Mouse (Mus musculus): Measurements from ENCODE around the gene Btnl10. TPM values are rescaled to one million over a fixed set of nuclear protein-coding genes. Genes with fewer than 3 reads are reported as not detected.

The Btnl10 gene
- polyA plus RNA-seq (2015; fragmentation: Nextera tagmentation; extraction: Ambion mirVana) = 0.16 and 0.40 TPM in 2 replicates

DNA sequence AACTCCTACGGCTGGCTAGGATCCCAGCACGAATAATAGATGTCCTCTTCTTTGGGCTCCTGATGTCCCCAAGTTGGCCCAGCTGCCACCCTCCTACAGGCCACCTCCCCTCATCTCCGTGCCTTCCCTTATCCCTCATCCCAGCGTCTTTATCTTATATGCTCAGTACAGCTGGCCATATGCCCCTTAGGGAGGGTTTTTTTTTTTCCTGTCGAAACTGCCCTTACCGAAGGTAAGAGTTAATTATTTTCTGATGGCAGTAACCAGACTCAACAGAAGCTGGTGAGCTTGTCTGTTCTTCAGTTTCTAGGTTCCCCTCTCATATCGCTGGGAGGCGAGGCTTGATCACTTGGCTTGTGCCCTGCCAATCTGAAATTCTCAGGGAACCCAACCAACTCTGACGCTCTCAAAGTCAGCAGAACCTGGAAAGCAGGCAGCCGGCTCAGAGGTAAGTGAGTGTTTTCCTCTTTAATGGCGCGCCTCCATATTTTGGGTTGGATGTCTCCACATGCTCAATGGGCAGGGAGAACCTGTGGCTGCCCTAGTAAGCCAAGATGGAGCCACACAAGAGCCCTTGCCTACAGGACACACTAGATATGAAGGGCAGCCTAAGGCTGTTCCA lies at the start of gene Btnl10:
Btnl10 (plus strand) TSS at position 164 of the 622 bp plus-strand sequence.
- Histone ChIP-seq H3K4me3 (ENCODE audit: low read length) (no peak within 1 kb of the TSS), H3K36me3 (ENCODE audit: control insufficient read depth, insufficient read depth, low read length) (no peaks in the 10 kb centered on the region), H3K9me3 (ENCODE audit: control insufficient read depth, low read length) (no peaks in the 10 kb centered on the region), H3K27ac (ENCODE audit: low read length) (no peak within 1 kb of the TSS), H3K4me2 (ENCODE audit: low read depth, low read length) (no peak within 1 kb of the TSS), H3K4me1 (ENCODE audit: control insufficient read depth, insufficient read depth, low read length) (0 out of 2 replicates have a peak, but pooled peaks cover 3% of the 10 kb centered on the region), H3K27me3 (replicated peaks; ENCODE audit: control insufficient read depth, insufficient read depth, low read length) (no peaks in the 10 kb centered on the region), H3K9ac (ENCODE audit: low read depth, low read length) (no peak within 1 kb of the TSS)
- 81% methylated on average over 12 of the region's 12 CpGs for WGBS
- ATAC-seq = no peak

DNA sequence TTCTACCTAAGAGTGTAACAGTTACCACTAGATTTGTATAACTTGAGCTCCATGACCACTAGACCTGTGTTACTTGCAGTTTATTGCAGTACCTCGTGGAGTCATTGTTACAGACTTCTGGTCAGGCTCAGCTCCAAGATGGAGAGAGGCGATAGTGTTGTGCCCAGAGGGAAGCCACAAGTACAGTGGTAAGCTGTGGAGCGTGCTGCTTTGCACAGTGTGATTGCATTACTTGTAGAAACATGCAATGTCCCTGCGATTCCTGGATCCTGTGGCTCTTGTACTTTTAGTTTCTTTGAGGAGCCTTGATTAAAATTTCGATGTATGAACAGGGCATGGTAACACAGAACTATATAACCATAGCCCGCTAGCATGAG lies 49.8 kb upstream of the Btnl10 start:
- Histone ChIP-seq H3K4me3 (ENCODE audit: low read length) (peak overlapping the region; percentile 69), H3K9ac (ENCODE audit: low read depth, low read length) (peak overlapping the region; percentile 83), H3K4me2 (ENCODE audit: low read depth, low read length) (peak overlapping the region; percentile 53), H3K9me3 (ENCODE audit: control insufficient read depth, low read length) (no peaks in the 10 kb centered on the region), H3K27ac (ENCODE audit: low read length) (0 out of 2 replicates have a peak overlapping the region, but pooled peaks have one; percentile 21), H3K36me3 (ENCODE audit: control insufficient read depth, insufficient read depth, low read length) (no peaks in the 10 kb centered on the region), H3K27me3 (replicated peaks; ENCODE audit: control insufficient read depth, insufficient read depth, low read length) (no peaks in the 10 kb centered on the region), H3K4me1 (ENCODE audit: control insufficient read depth, insufficient read depth, low read length) (0 out of 2 replicates have a peak, but pooled peaks cover 8% of the 10 kb centered on the region)
- 73% methylated on average over 6 of the region's 6 CpGs for WGBS
- ATAC-seq = 0 out of 2 replicates have a peak, but pooled peaks have one; percentile 12

DNA sequence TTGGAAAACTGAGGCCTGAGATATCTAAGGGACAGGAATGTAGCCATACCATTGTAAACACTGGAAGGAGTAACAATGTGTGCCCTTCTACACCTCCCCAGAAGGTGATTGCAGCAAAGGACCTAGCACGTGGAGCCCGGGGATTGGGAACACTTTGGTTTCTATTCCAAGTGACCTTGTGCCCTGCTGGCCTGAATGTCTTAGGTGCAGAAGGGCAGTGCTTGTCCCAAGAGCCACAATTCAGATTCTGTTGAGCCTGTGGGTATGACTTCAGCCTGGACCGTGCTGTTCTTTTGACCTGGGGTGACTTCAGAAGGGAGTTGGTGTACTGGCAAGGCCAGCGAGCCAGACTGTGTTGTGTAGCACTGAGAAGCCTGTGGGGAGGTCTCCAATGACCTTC lies 46.7 kb upstream of the Btnl10 start:
- no peak overlapping the region for H3K9ac ChIP-seq (ENCODE audit: low read depth, low read length)
- H3K4me3 ChIP-seq (ENCODE audit: low read length) = no peak overlapping the region
- 0 out of 2 replicates have a peak, but pooled peaks cover 8% of the 10 kb centered on the region for H3K4me1 ChIP-seq (ENCODE audit: control insufficient read depth, insufficient read depth, low read length)
- no peaks in the 10 kb centered on the region for H3K27me3 ChIP-seq (replicated peaks; ENCODE audit: control insufficient read depth, insufficient read depth, low read length)
- 0 out of 2 replicates have a peak, but pooled peaks cover 2% of the 10 kb centered on the region for H3K36me3 ChIP-seq (ENCODE audit: control insufficient read depth, insufficient read depth, low read length)
- ATAC-seq = no peak
- no peaks in the 10 kb centered on the region for H3K9me3 ChIP-seq (ENCODE audit: control insufficient read depth, low read length)
- WGBS = 81% methylated on average over 4 of the region's 4 CpGs
- H3K4me2 ChIP-seq (ENCODE audit: low read depth, low read length) = no peak overlapping the region
- no peak overlapping the region for H3K27ac ChIP-seq (ENCODE audit: low read length)

DNA sequence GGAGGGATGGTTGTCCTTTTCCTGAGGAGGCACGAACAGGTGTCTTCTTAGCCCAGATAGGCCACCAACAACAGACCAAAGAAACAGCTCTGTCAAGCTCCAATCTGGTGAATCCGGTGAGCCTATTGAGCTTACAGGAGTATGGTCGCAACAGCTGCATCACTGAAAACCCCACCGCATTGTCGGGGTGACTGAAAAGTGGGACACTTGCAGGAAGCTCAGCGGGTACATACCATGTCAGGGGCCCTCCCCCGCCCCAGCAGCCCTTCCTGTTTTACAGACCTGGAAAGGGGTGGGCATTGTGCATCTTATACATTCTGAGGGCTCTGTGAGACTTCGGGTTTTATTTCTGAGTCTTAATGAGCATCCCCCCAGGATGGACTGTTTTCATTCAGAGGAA lies 34.0 kb upstream of the Btnl10 start:
- Histone ChIP-seq H3K4me3 (ENCODE audit: low read length) (no peak overlapping the region), H3K27ac (ENCODE audit: low read length) (no peak overlapping the region), H3K27me3 (replicated peaks; ENCODE audit: control insufficient read depth, insufficient read depth, low read length) (no peaks in the 10 kb centered on the region), H3K4me2 (ENCODE audit: low read depth, low read length) (no peak overlapping the region), H3K9me3 (ENCODE audit: control insufficient read depth, low read length) (no peaks in the 10 kb centered on the region), H3K9ac (ENCODE audit: low read depth, low read length) (no peak overlapping the region), H3K36me3 (ENCODE audit: control insufficient read depth, insufficient read depth, low read length) (peaks cover 11% of the 10 kb centered on the region), H3K4me1 (ENCODE audit: control insufficient read depth, insufficient read depth, low read length) (no peaks in the 10 kb centered on the region)
- no peak for ATAC-seq
- WGBS = 84% methylated on average over 8 of the region's 8 CpGs

DNA sequence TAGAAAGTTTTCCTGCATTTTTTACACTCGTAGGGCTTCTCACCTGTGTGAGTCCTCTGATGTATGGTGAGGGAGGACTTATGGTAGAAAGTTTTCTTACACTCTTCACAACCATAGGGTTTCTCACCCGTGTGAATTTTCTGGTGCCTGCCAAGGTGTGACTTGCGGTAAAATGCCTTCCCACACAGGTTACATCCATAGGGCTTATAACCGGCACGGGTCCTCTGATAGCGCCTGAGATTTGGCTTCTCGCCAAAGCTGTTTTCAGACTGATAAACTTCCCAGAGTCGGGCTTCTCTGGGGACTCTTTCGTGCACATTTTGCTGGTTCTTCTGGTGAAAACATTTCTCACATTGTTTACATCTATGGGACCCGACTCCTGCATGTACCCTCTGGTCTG lies 27.2 kb upstream of the Btnl10 start:
- no peaks in the 10 kb centered on the region for H3K9me3 ChIP-seq (ENCODE audit: control insufficient read depth, low read length)
- ATAC-seq = no peak
- no peak overlapping the region for H3K27ac ChIP-seq (ENCODE audit: low read length)
- WGBS = 85% methylated on average over 10 of the region's 10 CpGs
- H3K4me2 ChIP-seq (ENCODE audit: low read depth, low read length) = no peak overlapping the region
- H3K27me3 ChIP-seq (replicated peaks; ENCODE audit: control insufficient read depth, insufficient read depth, low read length) = no peaks in the 10 kb centered on the region
- no peak overlapping the region for H3K9ac ChIP-seq (ENCODE audit: low read depth, low read length)
- H3K4me3 ChIP-seq (ENCODE audit: low read length) = no peak overlapping the region
- H3K4me1 ChIP-seq (ENCODE audit: control insufficient read depth, insufficient read depth, low read length) = no peaks in the 10 kb centered on the region
- peaks cover 18% of the 10 kb centered on the region for H3K36me3 ChIP-seq (ENCODE audit: control insufficient read depth, insufficient read depth, low read length)

DNA sequence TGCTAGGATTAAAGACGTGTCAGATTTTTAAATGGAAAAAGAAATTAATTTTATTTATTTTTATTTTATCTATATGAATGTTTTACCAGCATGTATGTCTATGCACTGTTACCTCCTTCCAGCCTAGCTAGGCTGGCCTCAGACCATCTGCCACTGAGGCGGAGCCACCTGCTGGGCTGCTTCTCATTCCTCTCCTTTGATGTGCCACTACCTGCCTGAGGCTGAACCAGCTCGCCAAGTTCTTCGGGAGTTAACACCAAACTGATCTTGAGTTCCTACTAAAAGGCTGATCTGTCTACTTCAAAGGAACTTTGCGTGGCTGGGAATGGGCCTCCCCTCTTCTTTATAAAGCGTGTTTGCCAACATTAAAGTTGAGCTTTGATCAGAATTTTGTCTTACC lies 23.3 kb upstream of the Btnl10 start:
- Histone ChIP-seq H3K4me2 (ENCODE audit: low read depth, low read length) (no peak overlapping the region), H3K36me3 (ENCODE audit: control insufficient read depth, insufficient read depth, low read length) (peaks cover 19% of the 10 kb centered on the region), H3K27me3 (replicated peaks; ENCODE audit: control insufficient read depth, insufficient read depth, low read length) (no peaks in the 10 kb centered on the region), H3K9me3 (ENCODE audit: control insufficient read depth, low read length) (no peaks in the 10 kb centered on the region), H3K4me3 (ENCODE audit: low read length) (no peak overlapping the region), H3K4me1 (ENCODE audit: control insufficient read depth, insufficient read depth, low read length) (no peaks in the 10 kb centered on the region), H3K27ac (ENCODE audit: low read length) (no peak overlapping the region), H3K9ac (ENCODE audit: low read depth, low read length) (no peak overlapping the region)
- 73% methylated on average over 6 of the region's 6 CpGs for WGBS
- no peak for ATAC-seq

DNA sequence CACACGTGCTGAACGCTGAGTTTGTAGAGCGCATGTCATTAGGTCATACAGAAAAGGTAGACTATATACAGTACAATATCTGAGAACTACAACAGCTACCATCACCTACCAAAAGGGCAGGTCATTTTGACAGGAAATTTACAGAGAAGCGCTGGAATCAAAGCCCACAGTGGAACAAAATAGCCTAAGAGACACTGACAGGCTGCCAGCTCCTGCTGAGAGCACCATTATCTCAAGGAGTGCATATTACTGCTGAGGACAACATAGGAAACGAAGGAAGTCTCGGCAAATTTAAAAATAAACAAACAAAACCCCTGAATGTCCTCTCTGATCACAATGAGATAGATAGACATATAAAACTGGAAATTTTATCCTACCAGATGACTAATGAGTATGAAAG lies 20.2 kb upstream of the Btnl10 start:
- Histone ChIP-seq H3K4me2 (ENCODE audit: low read depth, low read length) (no peak overlapping the region), H3K27ac (ENCODE audit: low read length) (no peak overlapping the region), H3K9ac (ENCODE audit: low read depth, low read length) (no peak overlapping the region), H3K4me1 (ENCODE audit: control insufficient read depth, insufficient read depth, low read length) (no peaks in the 10 kb centered on the region), H3K9me3 (ENCODE audit: control insufficient read depth, low read length) (no peaks in the 10 kb centered on the region), H3K36me3 (ENCODE audit: control insufficient read depth, insufficient read depth, low read length) (peaks cover 13% of the 10 kb centered on the region), H3K27me3 (replicated peaks; ENCODE audit: control insufficient read depth, insufficient read depth, low read length) (no peaks in the 10 kb centered on the region), H3K4me3 (ENCODE audit: low read length) (no peak overlapping the region)
- 85% methylated on average over 6 of the region's 6 CpGs for WGBS
- no peak for ATAC-seq

DNA sequence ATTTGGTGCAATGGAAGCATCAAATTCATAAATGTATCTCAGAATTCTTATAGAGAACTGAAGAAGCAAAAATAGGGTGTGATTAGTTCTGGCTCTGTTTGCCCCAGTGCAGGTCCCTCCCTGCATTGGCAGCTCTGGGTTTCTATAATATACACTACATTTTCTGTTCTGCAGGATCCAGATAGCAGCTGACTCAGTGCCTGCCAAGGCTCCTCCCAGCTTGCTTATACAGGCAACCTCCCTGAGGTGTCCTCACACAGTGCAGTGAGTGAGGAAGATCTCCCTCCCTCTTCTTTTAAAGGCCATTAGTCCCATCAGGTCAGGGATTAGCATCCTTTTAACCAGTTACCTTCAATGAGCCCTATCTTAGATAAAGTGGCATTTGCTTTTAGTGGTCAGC lies 16.6 kb upstream of the Btnl10 start:
- H3K36me3 ChIP-seq (ENCODE audit: control insufficient read depth, insufficient read depth, low read length) = peaks cover 9% of the 10 kb centered on the region
- ATAC-seq = no peak

DNA sequence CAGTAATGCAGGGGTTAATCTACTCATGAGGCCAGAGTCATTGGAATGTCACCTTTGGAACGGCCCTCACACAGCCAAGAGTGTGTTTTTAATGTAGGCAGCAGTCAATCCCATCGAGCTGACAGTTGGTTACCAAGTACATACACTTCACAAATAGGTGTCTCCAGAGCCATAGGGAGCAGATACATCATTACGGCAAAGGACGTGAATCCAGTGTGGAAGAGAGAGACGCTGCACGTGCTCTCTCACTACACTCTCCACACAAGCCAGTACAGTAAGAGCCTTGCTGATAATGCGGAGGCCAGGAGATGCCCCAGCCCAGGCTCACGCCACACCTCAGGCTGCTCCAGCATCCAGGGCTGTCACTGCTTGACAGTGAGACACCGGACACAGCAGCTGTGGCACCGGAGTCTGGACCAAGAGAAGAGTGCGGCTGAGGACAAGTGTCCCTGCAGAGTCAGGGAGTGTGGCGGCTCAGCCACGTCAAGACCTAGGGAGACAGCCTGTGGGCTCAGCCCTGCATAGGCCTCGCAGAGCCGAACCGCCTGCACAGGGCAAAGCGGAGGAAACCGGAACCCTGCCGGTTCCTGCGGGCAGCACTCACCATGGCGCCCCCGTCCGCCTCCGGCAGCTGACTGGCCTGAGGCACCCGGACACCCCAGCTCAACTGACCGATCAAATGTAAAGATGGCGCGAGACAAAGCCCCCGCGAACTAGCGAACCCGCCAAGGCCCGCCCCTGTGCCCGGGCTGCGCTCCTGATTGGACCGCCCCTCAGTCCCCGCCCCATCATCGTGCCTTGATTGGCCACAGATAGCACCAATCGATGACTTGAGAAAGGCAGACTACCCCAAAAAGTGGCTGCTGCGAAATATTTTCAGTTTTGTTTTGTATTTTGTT lies 13.9 kb upstream of the Btnl10 start, which contains the start of gene Zfp39:
Zfp39 (minus strand) TSS at position 715 of the 899 bp plus-strand sequence.
- H3K27ac ChIP-seq (ENCODE audit: low read length) = peak within 1 kb of the TSS; percentile 89
- ATAC-seq = peak; percentile 98

More for the DNA sequence above, 16.6 kb upstream of the Btnl10 start:
- H3K27ac ChIP-seq (ENCODE audit: low read length) = no peak overlapping the region
- no peaks in the 10 kb centered on the region for H3K9me3 ChIP-seq (ENCODE audit: control insufficient read depth, low read length)
- no peak overlapping the region for H3K9ac ChIP-seq (ENCODE audit: low read depth, low read length)
- no peaks in the 10 kb centered on the region for H3K27me3 ChIP-seq (replicated peaks; ENCODE audit: control insufficient read depth, insufficient read depth, low read length)
- no peak overlapping the region for H3K4me2 ChIP-seq (ENCODE audit: low read depth, low read length)
- H3K4me3 ChIP-seq (ENCODE audit: low read length) = no peak overlapping the region
- H3K4me1 ChIP-seq (ENCODE audit: control insufficient read depth, insufficient read depth, low read length) = no peaks in the 10 kb centered on the region

More for the DNA sequence above, 13.9 kb upstream of the Btnl10 start, which contains the start of gene Zfp39:
- Histone ChIP-seq H3K9ac (ENCODE audit: low read depth, low read length) (peak within 1 kb of the TSS; percentile 85), H3K9me3 (ENCODE audit: control insufficient read depth, low read length) (no peaks in the 10 kb centered on the region), H3K4me2 (ENCODE audit: low read depth, low read length) (peak within 1 kb of the TSS; percentile 88), H3K36me3 (ENCODE audit: control insufficient read depth, insufficient read depth, low read length) (peaks cover 9% of the 10 kb centered on the region), H3K4me3 (ENCODE audit: low read length) (peak within 1 kb of the TSS; percentile 78), H3K27me3 (replicated peaks; ENCODE audit: control insufficient read depth, insufficient read depth, low read length) (no peaks in the 10 kb centered on the region), H3K4me1 (ENCODE audit: control insufficient read depth, insufficient read depth, low read length) (no peaks in the 10 kb centered on the region)
- WGBS = under 1% methylated on average over 39 of the region's 40 CpGs
